Mouse (Mus musculus) olfactory bulb, adult 2 months (tissue): Measurements from ENCODE around the gene Dpm3. TPM values are rescaled to one million over a fixed set of nuclear protein-coding genes. Genes with fewer than 3 reads are reported as not detected.
A peak's percentile ranks its signal among the peaks of the same experiment; 100 is the strongest.
"Not testable (repeated sequence)": the region's sequence is repeated elsewhere in the genome, so short reads cannot be mapped to it uniquely, and the experiment has no call there.

Source experiments
- H3K27ac ChIP-seq: fragments of 200-500 bp; 2 replicates; pipeline ENCODE4 v1.5.1; 2012; ENCODE audit warnings: low read depth, low read length; ENCODE audit not compliant: insufficient read depth
- H3K4me1 ChIP-seq: fragments of 200-500 bp; 2 replicates; pipeline ENCODE4 v1.6.1; 2012; ENCODE audit warnings: low read length; ENCODE audit not compliant: control insufficient read depth, insufficient read depth
- H3K4me3 ChIP-seq: fragments of 200-500 bp; 2 replicates; pipeline ENCODE4 v1.5.1; 2012; ENCODE audit warnings: mild to moderate bottlenecking, low read depth, low read length, moderate library complexity; ENCODE audit not compliant: insufficient read depth
- CTCF ChIP-seq: fragments of 200-500 bp; IDR thresholded peaks from 2 replicates; pipeline ENCODE4 v1.5.1; 2012; ENCODE audit warnings: low read depth, mild to moderate bottlenecking, low read length, moderate library complexity; ENCODE audit not compliant: insufficient read depth
- POLR2A ChIP-seq: fragments of 200-500 bp; IDR thresholded peaks from 2 replicates; pipeline ENCODE4 v1.6.1; 2012; ENCODE audit warnings: mild to moderate bottlenecking, low read depth, low read length, moderate library complexity; ENCODE audit not compliant: insufficient read depth
- WGBS: fragments of 180-500 bp; shearing (Covaris S2); methylation state at CpG from one replicate; pipeline ENCODE4 v1.1.7; 2018; 5-methylcytosine and 5-hydroxymethylcytosine counted together
- polyA plus RNA-seq: library from polyadenylated mRNA; stranded (reverse); fragments of >200 nt; gene quantifications from 2 replicates; pipeline ENCODE4 v1.2.4, GENCODE M21; 2012; ENCODE audit warnings: low replicate concordance; ENCODE audit not compliant: missing spikeins, insufficient read depth, insufficient read length

Gene Dpm3
- polyA plus RNA-seq: not detected in 2 replicates

DNA sequence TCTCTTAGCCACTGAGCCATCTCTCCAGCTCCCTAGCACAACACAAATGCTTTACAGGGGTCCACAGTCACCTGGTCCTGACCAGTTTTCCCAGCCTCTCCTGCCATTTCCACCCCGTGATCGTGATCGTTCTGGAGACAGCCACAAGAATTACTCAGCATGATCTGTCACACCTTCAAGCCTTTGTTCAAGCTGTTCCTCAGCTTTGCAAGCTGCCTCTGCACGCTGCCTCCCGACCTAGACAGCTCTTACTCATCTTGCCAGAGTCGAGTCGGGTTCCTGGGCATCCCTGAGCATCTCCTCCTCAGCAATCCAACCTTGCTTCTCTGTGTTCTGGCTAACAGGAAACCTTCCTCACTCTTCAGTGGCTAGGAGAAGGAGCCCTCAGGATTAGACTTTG, at the start of gene Dpm3:
Gene Dpm3 (plus strand): TSS at position 283 of the 400 bp plus-strand sequence.
- no peak within 1 kb of the TSS for H3K27ac ChIP-seq
- H3K4me1 ChIP-seq: no peaks in the 10 kb centered on the region
- WGBS: 37% methylated on average over 7 of the region's 7 CpGs
- no peak for TF ChIP-seq CTCF
- no peak for TF ChIP-seq POLR2A
- H3K4me3 ChIP-seq: no peak within 1 kb of the TSS

DNA sequence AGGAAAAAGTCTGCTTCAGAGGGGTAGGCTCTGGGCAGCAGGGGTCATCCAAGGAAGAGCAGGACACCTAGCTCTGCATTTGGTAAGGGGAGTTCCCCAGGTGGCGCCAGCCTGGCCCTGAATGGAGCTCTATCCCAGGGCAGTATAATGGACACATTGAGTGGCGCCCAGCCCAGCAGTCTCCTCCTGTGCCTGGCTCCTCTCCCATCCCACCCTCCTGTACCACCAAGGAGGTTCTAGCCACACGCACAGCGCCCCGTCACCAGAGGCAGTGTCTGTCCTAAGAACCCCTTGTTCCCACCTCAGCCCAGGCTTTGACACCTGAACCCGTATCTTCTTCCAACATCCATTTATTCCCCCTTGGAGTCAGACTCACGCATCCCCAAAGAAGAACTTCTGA, 49.4 kb upstream of the Dpm3 start:
- Histone ChIP-seq H3K27ac (no peak overlapping the region), H3K4me3 (no peak overlapping the region), H3K4me1 (no peaks in the 10 kb centered on the region)
- 88% methylated on average over 7 of the region's 7 CpGs for WGBS
- TF ChIP-seq CTCF (no peak), POLR2A (no peak)

- TF ChIP-seq POLR2A (no peak), CTCF (no peak)
- 78% methylated on average over 13 of the region's 13 CpGs for WGBS
- Histone ChIP-seq H3K4me3 (no peak overlapping the region), H3K27ac (no peak overlapping the region), H3K4me1 (peaks cover 2% of the 10 kb centered on the region)
These were observed 49.0 kb upstream of the Dpm3 start for GRCm38 (mm10) chr3:89210162-89210561.

GRCm38 (mm10) chr3:89210731-89211130, 48.4 kb upstream of the Dpm3 start:
- whole genome bisulfite sequencing: 50% methylated on average over 7 of the region's 7 CpGs

GRCm38 (mm10) chr3:89213803-89214530, 45.2 kb upstream of the Dpm3 start:
- peak overlapping the region; percentile 76 for H3K4me3 ChIP-seq
- H3K4me1 ChIP-seq: peaks cover 9% of the 10 kb centered on the region
- under 1% methylated on average over 69 of the region's 69 CpGs for WGBS
- TF ChIP-seq CTCF (no peak), POLR2A (peak; percentile 52)
- peak overlapping the region; percentile 48 for H3K27ac ChIP-seq

More at GRCm38 (mm10) chr3:89210731-89211130, 48.4 kb upstream of the Dpm3 start:
- TF ChIP-seq CTCF: no peak
- no peak for TF ChIP-seq POLR2A
- Histone ChIP-seq H3K4me3 (no peak overlapping the region), H3K27ac (no peak overlapping the region), H3K4me1 (peaks cover 8% of the 10 kb centered on the region)

- 1% methylated on average over 19 of the region's 19 CpGs for WGBS
- peak within 1 kb of the TSS; percentile 76 for H3K4me3 ChIP-seq
- peaks cover 9% of the 10 kb centered on the region for H3K4me1 ChIP-seq
- H3K27ac ChIP-seq: peak within 1 kb of the TSS; percentile 48
- TF ChIP-seq POLR2A (no peak), CTCF (no peak)
These were observed 44.3 kb upstream of the Dpm3 start, which contains the start of gene Thbs3 for GRCm38 (mm10) chr3:89214681-89215411. TSS of gene Thbs3 (plus strand) at chr3:89215180.

DNA sequence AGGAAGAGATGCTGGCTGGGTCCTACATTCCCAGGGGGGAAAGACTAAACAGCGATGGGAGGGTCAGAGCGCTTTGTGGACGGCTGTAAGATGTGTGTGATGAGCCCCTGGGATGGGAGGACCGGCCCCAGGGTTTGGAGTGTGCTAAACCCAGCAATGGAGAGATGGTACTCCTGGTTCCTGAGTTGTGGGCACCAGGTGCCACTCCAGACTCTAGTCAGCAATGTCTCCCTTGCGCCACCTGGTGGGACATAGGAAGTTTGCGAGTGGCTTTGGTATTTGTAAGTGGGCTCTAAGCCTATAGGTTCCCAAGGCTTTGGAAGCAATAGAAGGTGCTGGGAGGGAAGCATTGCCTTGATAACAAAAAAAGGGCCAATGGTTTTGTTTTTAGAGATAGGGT, 43.3 kb upstream of the Dpm3 start:
- H3K4me3 ChIP-seq: no peak overlapping the region
- H3K27ac ChIP-seq: no peak overlapping the region
- TF ChIP-seq CTCF (peak; percentile 42; the same call in 1 of the 2 replicates), POLR2A (no peak)
- peaks cover 9% of the 10 kb centered on the region for H3K4me1 ChIP-seq
- WGBS: 1% methylated on average over 6 of the region's 6 CpGs

GRCm38 (mm10) chr3:89216407-89216806, 42.8 kb upstream of the Dpm3 start:
- not testable (repeated sequence) for H3K27ac ChIP-seq, H3K4me1 ChIP-seq, H3K4me3 ChIP-seq
- 61% methylated on average over 7 of the region's 7 CpGs for WGBS

DNA sequence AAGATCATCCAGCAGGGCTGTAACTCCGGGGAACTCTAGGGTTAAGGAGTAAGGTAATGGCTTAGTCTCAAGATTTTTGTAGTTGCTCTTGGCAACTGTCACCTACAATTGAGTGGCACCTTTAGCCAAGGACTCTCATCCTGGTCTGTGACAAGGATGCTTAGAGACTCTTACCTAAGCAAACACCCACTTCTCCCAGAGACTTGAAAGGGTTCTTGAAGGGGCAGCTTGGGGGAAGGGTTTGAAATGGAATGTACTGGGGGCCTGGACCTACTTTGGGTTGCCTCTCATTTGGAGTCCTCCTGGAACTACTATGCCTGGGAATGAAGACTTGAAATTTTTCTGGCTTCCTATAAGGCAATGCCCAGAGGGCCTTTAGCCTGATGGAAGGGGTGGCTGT, 40.9 kb upstream of the Dpm3 start:
- TF ChIP-seq POLR2A: no peak
- Histone ChIP-seq H3K4me3 (no peak overlapping the region), H3K27ac (no peak overlapping the region), H3K4me1 (peaks cover 14% of the 10 kb centered on the region)
- 51% methylated on average over 1 of the region's 1 CpGs for WGBS
